Mouse (Mus musculus) layer of hippocampus, postnatal 10 days (tissue): Measurements from ENCODE around the gene Ost4. TPM values are rescaled to one million over a fixed set of nuclear protein-coding genes. Genes with fewer than 3 reads are reported as not detected.

Experiments
- total RNA-seq, 2 experiments: library from RNA; stranded (reverse); gene quantifications; 2 replicates each; pipeline ENCODE4 v1.2.3; 2021

The Ost4 gene
- total RNA-seq, 2 experiments from 2014 or later = 91.7 to 98.2 TPM

Other genes starting within 250 kb of the Ost4 start
- 10 to 100 TPM in 1 of 2 experiments, 1 to 10 TPM in 1; 9.3 to 10.4 TPM for gene Cenpa, start 241.0 kb downstream of the Ost4 start, total RNA-seq
- gene Dpysl5, start 196.2 kb downstream of the Ost4 start, total RNA-seq = 100 to 1,000 TPM; 321 to 327 TPM
- 100 to 1,000 TPM; 202 to 212 TPM for gene Mapre3, start 93.1 kb downstream of the Ost4 start, total RNA-seq
- 10 to 100 TPM; 64.5 to 66.9 TPM for gene Tmem214, start 39.8 kb downstream of the Ost4 start, total RNA-seq
- 10 to 100 TPM; 23.0 to 25.6 TPM for gene Agbl5, start 19.1 kb downstream of the Ost4 start, total RNA-seq
- 1 to 10 TPM; 5.7 to 6.5 TPM for gene Emilin1, start 5.6 kb upstream of the Ost4 start, total RNA-seq
- 10 to 100 TPM in 1 of 2 experiments, 1 to 10 TPM in 1; 8.0 to 12.7 TPM for gene Khk, start 13.6 kb upstream of the Ost4 start, total RNA-seq
- 10 to 100 TPM; 39.6 to 43.0 TPM for gene Cgref1, start 37.8 kb upstream of the Ost4 start, total RNA-seq
- 100 to 1,000 TPM; 116 to 125 TPM for gene Preb, start 52.6 kb upstream of the Ost4 start, total RNA-seq
- gene Tcf23, start 60.9 kb upstream of the Ost4 start, total RNA-seq = not detected
- gene Atraid, start 140.5 kb upstream of the Ost4 start, total RNA-seq = 10 to 100 TPM; 80.1 to 86.1 TPM
- gene Slc5a6, start 141.1 kb upstream of the Ost4 start, total RNA-seq = 10 to 100 TPM; 14.2 to 16.6 TPM
- gene Cad, start 147.0 kb upstream of the Ost4 start, total RNA-seq = 10 to 100 TPM; 21.2 to 23.2 TPM
- not detected for gene Dnajc5g, start 198.5 kb upstream of the Ost4 start, total RNA-seq
- gene Slc30a3, start 200.4 kb upstream of the Ost4 start, total RNA-seq = 10 to 100 TPM; 41.0 to 47.6 TPM
- not detected for gene Trim54, start 208.9 kb upstream of the Ost4 start, total RNA-seq
- gene Ucn, start 231.0 kb upstream of the Ost4 start, total RNA-seq = not detected
- 10 to 100 TPM; 36.3 to 41.4 TPM for gene Mpv17, start 246.5 kb upstream of the Ost4 start, total RNA-seq